Mouse (Mus musculus): ENCODE data around the gene Ddx42.

DNA sequence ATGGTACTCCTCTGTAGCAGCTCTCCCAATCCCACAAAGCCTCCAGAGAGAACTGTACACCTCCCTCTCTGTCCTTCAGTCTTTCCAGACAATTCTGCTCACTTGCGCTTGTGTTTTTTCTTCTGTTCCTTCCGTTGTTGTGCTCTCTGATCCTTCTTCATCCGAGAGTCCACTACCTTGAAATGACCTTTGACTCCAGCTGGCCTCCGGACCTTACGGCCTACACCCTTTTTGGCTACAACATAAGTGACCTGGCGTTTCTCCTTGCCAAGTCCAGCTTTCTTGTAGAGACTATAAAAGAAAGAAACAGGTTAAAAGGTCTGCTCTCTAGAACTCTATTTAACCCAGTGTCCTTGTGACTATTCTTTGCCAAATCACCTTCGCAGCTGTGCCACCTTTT lies 32.6 kb downstream of the Ddx42 start:
- no peak for TF ChIP-seq EP300 (optimal IDR thresholded peaks at IDR 0.05)
- no peak for TF ChIP-seq CTCF (IDR thresholded peaks at IDR 0.05; ENCODE audit: low read depth)

Measured in stomach, postnatal 0 days (tissue).